Mouse (Mus musculus): ENCODE results near the gene Chd2.

GRCm38 (mm10) chr7:73505266-73505665 is 36.4 kb downstream of the Chd2 start:
- no peak for TF ChIP-seq POLR2A (IDR thresholded peaks at IDR 0.05; ENCODE audit: low read depth, low read length)
- TF ChIP-seq CTCF (IDR thresholded peaks at IDR 0.05; ENCODE audit: extremely low read depth, insufficient read length, insufficient replicate concordance, low read depth, low read length): no peak

Data from small intestine, adult 2 months (tissue).